Mouse (Mus musculus) cerebellum, adult 2 months (tissue): ENCODE data around the gene Olfr984. TPM values are rescaled to one million over a fixed set of nuclear protein-coding genes. Genes with fewer than 3 reads are reported as not detected.

ENCODE experiments used
- DNase-seq, 2 experiments: peaks; one replicate each; pipeline ENCODE4 v3.0.0; 2021
- H3K27ac ChIP-seq: fragments of 200-500 bp; 2 replicates; pipeline ENCODE4 v1.5.1; 2012; ENCODE audit warnings: low read length, control low read depth, inconsistent platforms; ENCODE audit not compliant: insufficient read depth
- H3K27me3 ChIP-seq: fragments of 200-500 bp; 2 replicates; pipeline ENCODE4 v1.6.1; 2012; ENCODE audit warnings: inconsistent platforms, mild to moderate bottlenecking, low read length, moderate library complexity; ENCODE audit not compliant: control insufficient read depth, insufficient read depth
- H3K4me1 ChIP-seq: fragments of 200-500 bp; 2 replicates; pipeline ENCODE4 v1.6.1; 2011; ENCODE audit warnings: low read length; ENCODE audit not compliant: control insufficient read depth, insufficient read depth
- H3K4me3 ChIP-seq: fragments of 200-500 bp; replicated peaks from 2 replicates; pipeline ENCODE3; 2011; ENCODE audit warnings: mild to moderate bottlenecking, low read depth, low read length, control low read depth; ENCODE audit not compliant: insufficient read depth
- CTCF ChIP-seq: fragments of 200-500 bp; IDR thresholded peaks from 2 replicates; pipeline ENCODE4 v1.5.1; 2011; ENCODE audit warnings: low read depth, mild to moderate bottlenecking, control low read depth, low read length, moderate library complexity, borderline replicate concordance; ENCODE audit not compliant: insufficient read depth
- POLR2A ChIP-seq: fragments of 200-500 bp; IDR thresholded peaks from 2 replicates; pipeline ENCODE4 v1.6.1; 2011; ENCODE audit warnings: low read length, control low read depth, borderline replicate concordance; ENCODE audit not compliant: insufficient read depth
- WGBS: fragments of 180-500 bp; shearing (Covaris S2); methylation state at CpG from one replicate; pipeline ENCODE4 v1.1.7; 2018; 5-methylcytosine and 5-hydroxymethylcytosine counted together
- polyA plus RNA-seq: library from polyadenylated mRNA; depleted of rRNA; stranded (reverse); fragments of >200 nt; gene quantifications from 2 replicates; pipeline ENCODE4 v1.2.3, GENCODE M21; 2012; rRNA removed

Gene Olfr984
- not detected in 2 replicates for polyA plus RNA-seq

GRCm38 (mm10) chr9:40114106-40114505 lies at the start of gene Olfr984:
Gene Olfr984 (minus strand): TSS chr9:40114206.
- WGBS: 60% methylated on average over 2 of the region's 2 CpGs
- no peak for TF ChIP-seq CTCF
- no peak for TF ChIP-seq POLR2A
- Histone ChIP-seq H3K27ac (no peak within 1 kb of the TSS), H3K4me3 (no peak within 1 kb of the TSS), H3K4me1 (no peaks in the 10 kb centered on the region), H3K27me3 (no peaks in the 10 kb centered on the region)
- no peak for DNase-seq

GRCm38 (mm10) chr9:40155118-40155644 lies 41.2 kb upstream of the Olfr984 start:
- no peak for DNase-seq
- 26% methylated on average over 4 of the region's 4 CpGs for WGBS
- H3K27ac ChIP-seq: no peak overlapping the region
- H3K27me3 ChIP-seq: no peaks in the 10 kb centered on the region
- no peak for TF ChIP-seq POLR2A
- TF ChIP-seq CTCF: no peak
- no peaks in the 10 kb centered on the region for H3K4me1 ChIP-seq
- no peak overlapping the region for H3K4me3 ChIP-seq

- no peaks in the 10 kb centered on the region for H3K4me1 ChIP-seq
- WGBS: 65% methylated on average over 1 of the region's 1 CpGs
- no peak for DNase-seq
- no peaks in the 10 kb centered on the region for H3K27me3 ChIP-seq
- TF ChIP-seq CTCF (no peak), POLR2A (no peak)
- no peak overlapping the region for H3K4me3 ChIP-seq
- no peak overlapping the region for H3K27ac ChIP-seq
These were observed 27.5 kb upstream of the Olfr984 start for GRCm38 (mm10) chr9:40141544-40141943.

- TF ChIP-seq POLR2A (no peak), CTCF (no peak)
- Histone ChIP-seq H3K4me3 (no peak overlapping the region), H3K27ac (no peak overlapping the region), H3K27me3 (no peaks in the 10 kb centered on the region), H3K4me1 (no peaks in the 10 kb centered on the region)
- WGBS: 80% methylated on average over 4 of the region's 4 CpGs
- no peak for DNase-seq
These were observed 25.5 kb upstream of the Olfr984 start for GRCm38 (mm10) chr9:40139484-40139883.

- no peak overlapping the region for H3K4me3 ChIP-seq
- no peak overlapping the region for H3K27ac ChIP-seq
- no peak for DNase-seq
- no peaks in the 10 kb centered on the region for H3K27me3 ChIP-seq
- WGBS: 68% methylated on average over 6 of the region's 6 CpGs
- TF ChIP-seq POLR2A (no peak), CTCF (no peak)
- no peaks in the 10 kb centered on the region for H3K4me1 ChIP-seq
These were observed 23.1 kb upstream of the Olfr984 start for GRCm38 (mm10) chr9:40136987-40137688.

- Histone ChIP-seq H3K27me3 (no peaks in the 10 kb centered on the region), H3K4me3 (no peak overlapping the region), H3K27ac (no peak overlapping the region), H3K4me1 (no peaks in the 10 kb centered on the region)
- no peak for TF ChIP-seq POLR2A
- no peak for TF ChIP-seq CTCF
- 92% methylated on average over 1 of the region's 1 CpGs for WGBS
- DNase-seq: no peak
These were observed 16.6 kb upstream of the Olfr984 start for GRCm38 (mm10) chr9:40130556-40130955.

- WGBS: 83% methylated on average over 1 of the region's 1 CpGs
- H3K27me3 ChIP-seq: no peaks in the 10 kb centered on the region
- H3K4me3 ChIP-seq: no peak within 1 kb of the TSS
- DNase-seq: no peak
- TF ChIP-seq POLR2A (no peak), CTCF (no peak)
- H3K27ac ChIP-seq: no peak within 1 kb of the TSS
- H3K4me1 ChIP-seq: no peaks in the 10 kb centered on the region
These were observed 16.1 kb upstream of the Olfr984 start, which contains the start of gene Olfr985 for GRCm38 (mm10) chr9:40130084-40130483. Gene Olfr985 (minus strand): TSS chr9:40130184.

- H3K4me1 ChIP-seq: no peaks in the 10 kb centered on the region
- H3K27ac ChIP-seq: no peak overlapping the region
- no peak for TF ChIP-seq POLR2A
- TF ChIP-seq CTCF: no peak
- 19% methylated on average over 5 of the region's 5 CpGs for WGBS
- no peak overlapping the region for H3K4me3 ChIP-seq
- no peaks in the 10 kb centered on the region for H3K27me3 ChIP-seq
- no peak for DNase-seq
These were observed 3.3 kb upstream of the Olfr984 start for GRCm38 (mm10) chr9:40117287-40117659.
